Mouse (Mus musculus) thymus, postnatal 36 days (tissue): ENCODE data around the gene Rnf148.

Experiments
- DNase-seq, 2 experiments: peaks; one replicate each; pipeline ENCODE4 v3.0.0; 2022; ENCODE audit warnings: mixed read lengths in 2 of 2

Gene Rnf148

DNA sequence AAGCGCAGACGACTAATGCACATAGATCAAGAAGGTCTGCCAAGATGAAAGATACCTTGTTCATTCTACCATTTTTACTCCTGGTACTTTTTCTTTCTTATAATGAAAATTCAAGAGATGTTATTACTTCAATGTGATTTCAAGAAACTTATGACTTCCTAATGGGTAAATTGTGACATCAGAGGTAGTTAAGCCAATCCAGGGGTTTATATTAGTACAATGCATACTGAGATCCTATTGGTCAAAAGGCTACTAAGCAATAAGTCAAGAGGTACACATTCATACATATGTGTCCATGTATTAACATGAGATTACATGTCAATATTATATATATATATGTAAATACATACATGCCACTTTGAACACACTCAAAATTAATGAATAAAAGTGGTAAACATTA is at the start of gene Rnf148:
Gene Rnf148, minus strand, starts transcription at position 101 of the 400 bp plus-strand sequence.
- DNase-seq = no peak

DNA sequence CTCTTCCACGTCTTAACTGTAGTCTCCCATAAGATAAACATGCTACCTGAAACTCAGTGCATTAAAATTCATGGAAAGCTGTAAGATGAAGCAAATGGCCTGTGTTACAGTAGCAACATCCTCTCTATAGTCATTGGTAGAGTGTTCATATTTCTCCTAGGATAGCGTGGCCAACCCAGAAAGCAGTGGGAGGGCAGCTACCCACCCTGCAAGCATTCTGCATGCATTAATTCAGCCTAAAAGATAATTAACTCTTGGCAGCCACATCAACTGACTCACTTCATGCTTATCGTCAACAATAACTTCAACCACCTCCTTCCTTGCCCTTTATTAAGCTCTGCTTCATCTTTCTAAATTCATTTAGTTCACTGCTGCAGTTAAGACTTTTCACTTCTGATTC is 45.9 kb upstream of the Rnf148 start:
- no peak for DNase-seq

DNA sequence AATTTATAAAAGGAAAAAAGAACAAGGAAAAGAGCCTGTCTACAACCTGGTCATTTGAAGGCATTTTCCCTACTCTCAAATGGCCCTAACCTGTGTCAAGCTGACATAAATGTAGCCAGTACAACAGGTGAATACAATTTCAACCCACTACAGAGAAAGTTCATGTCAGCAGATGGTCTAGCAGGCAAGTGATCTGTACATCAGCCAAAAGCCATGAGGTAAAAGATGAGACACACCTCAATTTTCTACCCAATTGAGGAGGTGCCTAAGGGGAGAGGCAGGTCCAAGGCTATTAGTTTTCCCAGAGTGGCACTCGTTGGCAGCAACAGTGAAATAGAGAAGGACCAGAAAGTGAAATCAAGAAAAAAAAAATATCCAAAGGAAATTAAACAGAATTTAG is 23.2 kb upstream of the Rnf148 start:
- DNase-seq = no peak

DNA sequence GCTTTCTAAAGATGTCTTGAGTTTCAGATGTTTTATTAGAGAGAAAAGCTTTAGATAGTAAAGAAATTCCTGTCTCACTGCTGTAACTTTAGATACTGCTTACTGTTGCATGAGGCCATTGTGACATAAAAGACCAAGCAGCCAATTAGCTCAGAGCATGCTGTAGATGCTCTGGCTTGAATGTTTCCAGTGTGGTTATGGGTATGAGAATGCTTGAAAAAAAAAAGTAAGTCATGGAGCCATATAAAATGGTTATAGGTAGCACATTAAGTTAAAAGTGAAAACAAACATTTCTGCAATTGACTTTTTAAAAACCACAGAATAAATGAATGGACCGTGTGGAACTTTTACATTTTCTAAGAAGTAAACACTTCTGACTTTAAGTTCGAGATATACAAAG is 4.7 kb downstream of the Rnf148 start, which contains the start of gene Rnf133:
Gene Rnf133, minus strand, starts transcription at position 101 of the 400 bp plus-strand sequence.
- no peak for DNase-seq

DNA sequence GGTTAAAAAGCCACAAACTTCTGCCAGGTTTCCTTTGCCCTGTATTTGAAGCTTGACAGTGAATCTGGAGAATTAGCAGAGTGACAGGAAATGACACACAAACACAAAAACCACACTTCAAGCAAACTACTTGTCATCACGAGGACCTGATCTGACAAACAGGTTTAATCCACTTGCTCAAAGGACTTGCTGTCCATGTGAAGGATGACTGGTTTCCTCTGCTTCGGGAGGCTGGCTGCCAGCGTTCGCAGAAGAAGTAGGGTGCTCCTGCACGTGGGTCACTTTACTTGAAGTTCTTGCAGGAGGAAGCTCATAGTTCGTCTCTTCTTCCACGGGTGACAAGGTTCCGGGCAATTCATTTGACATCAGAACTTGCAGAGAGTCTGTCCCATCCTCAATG is 6.2 kb downstream of the Rnf148 start:
- DNase-seq = no peak

DNA sequence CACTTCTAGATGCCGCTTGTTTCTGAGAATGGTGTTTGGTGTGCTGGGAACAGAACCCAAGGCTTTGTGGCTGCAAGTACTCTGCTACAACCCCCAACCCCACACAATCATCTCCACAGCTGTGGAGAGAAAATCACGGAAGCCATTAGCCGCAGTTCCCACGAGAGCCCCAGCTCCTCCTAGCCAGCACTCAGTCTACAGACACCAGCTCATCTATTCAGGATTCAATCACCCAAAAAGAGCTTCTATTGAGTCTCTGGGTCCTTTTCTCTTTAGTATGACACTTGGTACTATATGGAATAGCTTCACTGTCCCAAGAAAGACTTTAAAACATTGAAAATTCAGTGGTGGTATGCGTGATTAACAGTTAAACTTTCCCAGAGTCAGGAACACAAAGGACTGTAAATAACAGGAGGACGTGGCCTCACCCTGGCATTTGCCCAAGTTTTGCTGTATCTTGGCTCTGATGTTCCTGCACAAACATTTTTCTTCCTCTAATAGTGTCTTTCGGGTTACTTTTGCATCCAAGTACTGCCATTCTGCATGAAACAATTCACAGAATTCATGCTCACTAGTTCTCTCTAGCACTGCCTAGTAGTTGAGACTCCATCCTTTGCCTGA is 7.2 kb downstream of the Rnf148 start:
- no peak for DNase-seq

DNA sequence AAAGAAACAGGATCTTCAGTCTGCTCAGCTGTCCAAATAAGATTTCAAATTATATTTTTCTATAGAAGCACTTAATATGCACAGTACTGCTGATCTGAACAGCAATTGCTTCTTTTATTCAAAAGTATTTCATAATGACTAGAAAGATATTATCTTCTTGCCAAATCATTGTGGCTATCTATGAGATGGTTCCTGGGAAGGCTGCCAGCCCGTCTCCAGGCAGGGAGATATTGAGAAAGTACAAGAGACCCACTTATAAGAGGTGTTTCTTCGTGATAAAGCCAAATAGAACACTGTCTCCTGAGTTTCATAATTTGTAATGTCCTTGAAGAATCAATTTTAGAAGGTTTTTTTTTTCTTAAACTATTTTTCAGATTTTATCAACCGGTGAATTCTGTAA is 17.9 kb downstream of the Rnf148 start:
- no peak for DNase-seq

DNA sequence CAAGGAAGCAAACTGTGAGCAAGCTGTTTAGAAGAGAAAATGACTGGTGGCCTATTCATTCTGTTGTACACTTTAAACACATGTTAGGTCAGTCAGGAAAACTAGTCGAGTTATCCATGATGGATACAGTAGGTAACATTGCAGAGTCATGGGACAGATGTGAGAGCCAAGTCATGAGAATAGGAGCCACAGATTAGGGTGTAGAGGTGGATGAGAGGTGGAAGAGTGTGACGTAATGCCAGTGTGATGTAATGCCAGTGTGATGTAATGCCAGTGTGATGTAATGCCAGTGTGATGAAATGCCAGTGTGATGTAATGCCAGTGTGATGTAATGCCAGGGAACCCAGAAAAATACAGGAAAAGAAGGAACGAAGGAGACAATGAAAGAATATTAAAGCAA is 19.7 kb downstream of the Rnf148 start:
- no peak for DNase-seq

DNA sequence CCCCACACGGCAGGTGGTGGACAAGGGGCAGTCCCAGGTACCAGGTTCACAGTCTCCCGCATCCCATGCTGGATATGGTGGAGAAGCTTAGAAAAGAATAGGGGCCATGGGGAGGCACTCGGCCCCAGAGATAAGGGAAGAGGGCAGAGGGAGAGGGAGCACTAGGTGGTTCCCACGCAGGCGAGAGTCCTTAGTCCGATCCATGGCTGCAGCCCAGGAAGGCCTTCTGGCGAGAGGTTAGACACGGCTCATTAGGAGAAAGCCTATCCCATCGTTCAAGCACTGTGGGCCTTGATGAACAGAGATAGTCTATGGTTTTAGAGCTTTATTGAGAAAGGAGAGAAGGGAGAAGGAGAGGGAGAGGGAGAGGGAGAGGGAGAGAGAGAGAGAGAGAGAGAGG is 20.9 kb downstream of the Rnf148 start:
- no peak for DNase-seq

DNA sequence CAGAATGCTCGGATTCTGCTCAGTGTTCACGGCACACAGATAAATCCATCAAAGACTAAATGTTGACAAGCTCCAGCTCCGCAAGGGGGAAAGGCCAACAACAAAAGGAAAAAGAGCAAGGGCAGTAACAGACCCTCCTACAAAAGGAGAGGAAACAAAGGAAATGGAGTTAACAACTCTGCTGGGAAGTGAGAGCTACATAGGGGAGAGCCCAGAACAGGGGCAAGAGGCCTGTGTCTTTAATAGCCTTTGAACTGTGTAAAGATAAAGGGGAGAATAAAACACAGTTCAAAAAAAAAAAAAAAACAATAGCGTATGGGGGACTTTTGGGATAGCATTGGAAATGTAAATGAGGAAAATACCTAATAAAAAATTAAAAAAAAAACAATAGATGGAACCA is 24.5 kb downstream of the Rnf148 start:
- no peak for DNase-seq
